10 mouse cellular contexts compared by ENCODE assay signal in the genomic region with DNA sequence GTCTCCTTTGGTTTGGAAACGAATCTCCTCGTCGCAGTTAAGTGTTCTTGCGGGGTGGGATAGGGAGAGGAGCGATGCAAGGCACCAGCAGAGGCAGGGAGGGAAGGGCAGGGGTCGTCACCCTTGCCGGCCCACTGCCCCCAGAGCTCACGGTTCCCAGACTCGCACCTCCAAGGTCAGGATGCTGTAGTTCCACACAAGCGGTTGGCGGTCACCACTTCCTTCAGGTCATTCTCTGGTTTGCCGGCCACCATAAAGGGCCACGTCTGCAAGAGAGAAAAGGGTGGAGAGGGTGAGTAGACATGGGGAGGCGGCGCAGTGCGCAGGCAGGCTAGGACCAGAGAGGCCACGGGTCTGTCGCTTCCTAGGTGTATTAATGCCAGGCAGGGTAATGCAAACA. TPM values are rescaled to one million over a fixed set of nuclear protein-coding genes. Genes with fewer than 3 reads are reported as not detected.
DNase-seq lines count a peak whose midpoint lies in the region; ATAC-seq lines count a peak whose summit lies in the region.
"Had no signal": no experiment of that assay in that cellular context is flagged by ENCODE, and none has a peak within 500 bp of the region (broad histone marks: within the 10 kb centered on the region; RNA-seq: fewer than 3 reads in every experiment).

No protein-coding gene starts in this region.

- peaks cover 37% of the 10 kb centered on the region for H3K4me1 ChIP-seq in kidney, embryonic 16.5 days (ENCODE audit: insufficient read depth, low read length)
- H3K4me1 ChIP-seq in heart, embryonic 11.5 days (ENCODE audit: control insufficient read depth, insufficient read depth, low read length): peaks cover 10% of the 10 kb centered on the region; the same call in 1 of the 2 replicates
- H3K4me1 ChIP-seq in intestine, embryonic 16.5 days (ENCODE audit: control insufficient read depth, insufficient read depth, low read length): 0 out of 2 replicates have a peak, but pooled peaks cover 5% of the 10 kb centered on the region

- peaks cover 3% of the 10 kb centered on the region; the same call in 1 of the 2 replicates for H3K27me3 ChIP-seq in kidney, embryonic 16.5 days (ENCODE audit: insufficient read depth, low read length)
- H3K27me3 ChIP-seq in heart, embryonic 11.5 days (ENCODE audit: control insufficient read depth, insufficient read depth, low read length): peaks cover 43% of the 10 kb centered on the region
- H3K27me3 ChIP-seq in intestine, embryonic 16.5 days (replicated peaks; ENCODE audit: control insufficient read depth, insufficient read depth, low read length): peaks cover 19% of the 10 kb centered on the region; the same call in 1 of the 2 replicates

- peak overlapping the region; percentile 71 for H3K9ac ChIP-seq in kidney, embryonic 16.5 days (replicated peaks; ENCODE audit: low read length)
- peak overlapping the region; percentile 69 for H3K9ac ChIP-seq in heart, embryonic 11.5 days (ENCODE audit: low read depth, low read length)
- peak overlapping the region; percentile 75 for H3K9ac ChIP-seq in intestine, embryonic 16.5 days (ENCODE audit: low read depth, low read length)

- ATAC-seq in kidney, embryonic 16.5 days (ENCODE audit: low FRiP score, low TSS enrichment): 0 out of 2 replicates have a peak, but pooled peaks have one; percentile 11
- no peak for ATAC-seq in heart, embryonic 11.5 days (replicated peaks; ENCODE audit: insufficient number of reproducible peaks, low FRiP score, low TSS enrichment)
- ATAC-seq in intestine, embryonic 16.5 days: no peak
- no peak for ATAC-seq in cerebellum, adult (ENCODE audit: insufficient number of reproducible peaks, low FRiP score, low TSS enrichment)
- no peak for ATAC-seq in granulocyte monocyte progenitor cell, adult 5-6 weeks (replicated peaks; ENCODE audit: poor library complexity, severe bottlenecking)

- peak overlapping the region; percentile 49 for H3K4me3 ChIP-seq in kidney, embryonic 16.5 days (ENCODE audit: low read length)
- peak overlapping the region; percentile 39 for H3K4me3 ChIP-seq in heart, embryonic 11.5 days (ENCODE audit: low read depth, low read length)
- peak overlapping the region; percentile 55 for H3K4me3 ChIP-seq in intestine, embryonic 16.5 days (ENCODE audit: low read length)
- H3K4me3 ChIP-seq: left cerebral cortex, adult 2 months had no signal

- 0 out of 2 replicates have a peak, but pooled peaks cover 4% of the 10 kb centered on the region for H3K36me3 ChIP-seq in kidney, embryonic 16.5 days (ENCODE audit: insufficient read depth, low read length)
- H3K36me3 ChIP-seq in heart, embryonic 11.5 days (ENCODE audit: control insufficient read depth, insufficient read depth, low read length): no peaks in the 10 kb centered on the region
- no peaks in the 10 kb centered on the region for H3K36me3 ChIP-seq in intestine, embryonic 16.5 days (ENCODE audit: control insufficient read depth, insufficient read depth, low read length)

- DNase-seq in kidney, adult 18-20 months: no peak
- DNase-seq in lung, postnatal 14 days: peak; percentile 13
- no peak for DNase-seq in layer of hippocampus, postnatal 36 days
- DNase-seq: right cerebral cortex, adult 18-20 months had no signal

- H3K27ac ChIP-seq in kidney, embryonic 16.5 days (ENCODE audit: low read length): peak overlapping the region; percentile 84
- peak overlapping the region; percentile 62 for H3K27ac ChIP-seq in heart, embryonic 11.5 days (ENCODE audit: low read depth, low read length)
- H3K27ac ChIP-seq in intestine, embryonic 16.5 days (ENCODE audit: low read length): peak overlapping the region; percentile 88
- H3K27ac ChIP-seq: left cerebral cortex, adult 2 months had no signal

- H3K9me3 ChIP-seq in kidney, embryonic 16.5 days (ENCODE audit: low read length): no peaks in the 10 kb centered on the region
- no peaks in the 10 kb centered on the region for H3K9me3 ChIP-seq in heart, embryonic 11.5 days (replicated peaks; ENCODE audit: control insufficient read depth, low read length)
- H3K9me3 ChIP-seq in intestine, embryonic 16.5 days (ENCODE audit: control insufficient read depth, low read length): no peaks in the 10 kb centered on the region

- peak overlapping the region; percentile 53 for H3K4me2 ChIP-seq in kidney, embryonic 16.5 days (replicated peaks; ENCODE audit: low read depth, low read length)
- H3K4me2 ChIP-seq in heart, embryonic 11.5 days: peak overlapping the region; percentile 48
- peak overlapping the region; percentile 37 for H3K4me2 ChIP-seq in intestine, embryonic 16.5 days (ENCODE audit: low read depth, low read length)

- WGBS in kidney, embryonic 16.5 days: 2% methylated on average over 18 of the region's 18 CpGs
- 2% methylated on average over 18 of the region's 18 CpGs for WGBS in heart, embryonic 11.5 days (ENCODE audit: insufficient replicate concordance)
- WGBS in intestine, embryonic 16.5 days: under 1% methylated on average over 18 of the region's 18 CpGs

RNA-seq across cellular contexts. Expression of gene Tcf21, which starts 2.4 kb away (rescaled TPM):
- 357 and 367 TPM in 2 replicates for polyA plus RNA-seq in kidney, embryonic 16.5 days (2015; fragmentation: Nextera tagmentation; extraction: Ambion mirVana)
- 81.8 and 84.8 TPM in 2 replicates for polyA plus RNA-seq in heart, embryonic 11.5 days (2014; fragmentation: Nextera tagmentation; extraction: Ambion mirVana)
- polyA plus RNA-seq in intestine, embryonic 16.5 days (2015; fragmentation: Nextera tagmentation; extraction: Ambion mirVana): 133 and 145 TPM in 2 replicates
- total RNA-seq in granulocyte monocyte progenitor cell, adult 5-6 weeks (2014; fragmentation: Nextera tagmentation): not detected in 2 replicates
- not detected in 2 replicates for total RNA-seq in granulocyte monocyte progenitor cell, adult 5-6 weeks (2017)
- not detected for total RNA-seq in layer of hippocampus, postnatal 36 days (2021)
- total RNA-seq: left cerebral cortex, adult 2 months had no signal
